Mouse (Mus musculus) mouse trophoblast stem cell (cell line): ENCODE results near the gene Map3k3.

Experiments
- in situ Hi-C, 2 experiments: fragments of 300-500 bp; cut with MseI, MboI; formaldehyde crosslinking; loops; 2 replicates in 1 of 2; 3 replicates in 1 of 2; pipeline ENCODE4 v1.15.1; 2025

Gene Map3k3

DNA sequence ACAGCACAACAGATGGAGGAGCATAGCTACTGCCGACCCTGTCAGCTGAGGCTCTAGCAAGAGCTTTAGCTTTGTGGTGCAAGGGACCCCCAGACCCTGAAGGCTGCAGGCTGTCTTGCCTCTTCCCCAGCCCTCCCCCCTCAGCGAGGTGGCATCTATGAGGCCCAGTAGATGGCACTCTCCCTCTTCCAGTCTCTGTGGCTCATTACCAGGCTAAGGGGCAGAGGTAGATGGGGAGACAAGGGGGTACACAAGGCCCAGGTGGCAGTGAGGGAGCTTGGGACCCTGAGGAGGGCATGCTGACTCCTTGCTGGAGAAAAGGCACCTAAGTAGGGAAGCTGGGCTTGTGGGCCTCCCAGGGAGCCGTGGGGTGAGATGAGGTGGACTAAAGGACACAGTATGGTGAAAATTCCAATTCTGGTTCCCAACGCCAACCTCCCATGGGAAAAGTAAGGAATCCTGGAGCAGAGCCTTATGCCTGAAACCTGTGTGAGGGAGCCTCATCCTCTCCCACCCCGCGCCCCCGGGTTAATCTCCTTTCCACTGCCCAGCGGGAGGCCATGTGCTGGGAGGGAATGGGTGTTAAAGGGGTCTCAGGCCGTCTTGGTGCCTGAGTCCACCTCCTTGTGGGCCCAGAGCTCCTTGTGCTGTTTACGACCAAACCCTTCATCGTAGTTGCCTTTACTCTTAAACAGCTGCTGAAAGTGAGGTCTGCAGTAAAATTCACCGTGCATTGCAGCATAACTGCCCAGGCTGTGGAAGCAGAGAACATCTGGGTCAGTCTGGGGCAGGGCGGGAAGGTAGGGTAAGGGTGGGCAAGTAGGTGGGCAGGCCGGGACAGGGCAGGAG, 73.9 kb downstream of the Map3k3 start:
- in situ Hi-C loops: no loop called here

DNA sequence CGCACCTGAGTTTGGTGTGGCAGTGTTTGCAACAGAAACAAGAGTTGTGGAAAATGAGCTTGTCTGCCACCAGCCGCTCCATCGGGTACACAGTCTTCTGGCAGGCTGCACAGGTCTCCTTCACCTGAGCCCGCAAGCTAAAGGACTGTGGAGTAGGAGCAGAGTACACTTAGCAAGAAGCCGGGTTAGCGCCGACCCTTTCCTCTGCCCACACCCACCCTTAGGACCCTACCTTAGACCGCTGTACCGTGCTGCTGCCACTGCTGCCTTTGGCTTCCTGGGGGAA, 74.5 kb downstream of the Map3k3 start:
- in situ Hi-C loops: no loop called here

DNA sequence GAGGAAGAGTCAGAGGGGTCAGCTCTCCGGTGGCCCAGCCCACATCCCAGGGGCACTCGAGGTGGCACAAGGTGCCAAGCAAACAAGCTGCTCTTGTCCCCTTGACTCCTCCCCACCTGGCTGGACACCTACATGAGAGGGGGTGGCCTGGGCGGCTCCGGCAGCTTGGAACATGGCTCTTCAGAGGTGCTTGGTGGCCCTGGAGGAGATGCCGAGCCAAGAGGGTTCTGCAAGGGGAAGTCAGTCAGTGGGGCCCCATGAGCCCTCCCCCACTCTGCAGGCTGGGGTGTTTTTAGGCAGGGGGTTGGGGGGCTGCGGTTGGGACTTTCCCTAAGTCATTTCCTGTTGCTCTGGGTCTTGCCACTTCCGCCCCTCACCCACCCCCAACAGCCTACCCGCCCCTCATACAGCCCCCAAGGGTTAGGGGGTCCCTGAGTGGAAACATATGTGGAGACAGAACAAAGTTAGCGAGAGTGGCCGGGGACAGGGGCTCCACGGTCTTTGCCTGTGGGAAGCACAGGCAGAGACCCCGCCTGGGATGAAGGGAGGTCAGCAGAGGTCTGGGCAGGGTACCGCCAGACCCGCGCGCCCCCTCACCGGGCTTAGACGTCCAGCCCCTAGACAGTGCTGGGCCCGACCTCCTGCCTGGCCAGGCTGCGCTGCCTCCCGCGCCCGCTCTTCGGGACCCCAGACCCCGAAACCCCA, 75.0 kb downstream of the Map3k3 start:
- in situ Hi-C loops: no loop called here

DNA sequence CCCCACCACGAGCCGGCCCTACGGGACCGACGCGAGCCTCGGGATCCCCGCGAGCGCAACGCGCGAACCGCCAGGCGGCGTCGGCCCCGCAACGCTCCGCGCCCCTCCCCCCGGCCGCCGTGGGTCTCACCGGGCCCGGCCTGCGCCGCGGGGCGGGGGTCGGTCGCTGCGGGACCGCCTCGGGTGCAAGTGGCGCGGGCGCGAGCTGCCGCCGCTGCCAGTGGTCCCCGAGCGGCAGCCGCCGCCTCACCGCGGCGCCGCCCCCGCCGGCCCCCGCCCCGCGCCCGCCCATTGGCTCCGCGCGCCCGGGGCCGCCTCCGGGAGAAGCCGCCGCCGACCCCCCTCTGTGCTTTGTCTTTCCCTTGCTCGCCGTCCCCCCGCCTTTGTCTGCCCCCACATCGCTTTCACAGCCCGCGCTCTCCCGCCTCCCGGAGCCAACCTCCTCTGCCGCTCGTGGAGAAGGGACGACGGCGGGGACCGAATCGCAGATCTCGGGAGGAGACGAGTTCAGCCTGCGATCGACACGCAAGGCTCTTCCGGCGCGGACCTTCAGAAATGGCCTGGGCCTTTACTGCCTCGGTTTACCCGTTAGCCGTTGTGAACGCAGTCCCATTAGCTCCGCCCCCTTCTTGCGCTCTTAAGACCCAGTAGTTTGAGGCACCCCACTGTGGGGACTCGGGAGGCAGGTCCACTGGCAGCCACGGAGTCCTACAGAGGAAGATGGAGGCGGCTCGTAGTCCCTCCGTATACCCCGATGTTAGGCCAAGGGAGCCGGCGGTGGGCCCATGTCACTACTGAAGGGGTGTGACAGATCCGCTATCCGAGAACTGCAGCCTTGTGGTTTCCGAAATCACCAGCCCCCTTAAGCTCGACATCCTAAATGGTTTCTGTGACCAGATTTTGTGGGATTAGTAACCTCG, 75.8 kb downstream of the Map3k3 start:
- in situ Hi-C loops: no loop called here

DNA sequence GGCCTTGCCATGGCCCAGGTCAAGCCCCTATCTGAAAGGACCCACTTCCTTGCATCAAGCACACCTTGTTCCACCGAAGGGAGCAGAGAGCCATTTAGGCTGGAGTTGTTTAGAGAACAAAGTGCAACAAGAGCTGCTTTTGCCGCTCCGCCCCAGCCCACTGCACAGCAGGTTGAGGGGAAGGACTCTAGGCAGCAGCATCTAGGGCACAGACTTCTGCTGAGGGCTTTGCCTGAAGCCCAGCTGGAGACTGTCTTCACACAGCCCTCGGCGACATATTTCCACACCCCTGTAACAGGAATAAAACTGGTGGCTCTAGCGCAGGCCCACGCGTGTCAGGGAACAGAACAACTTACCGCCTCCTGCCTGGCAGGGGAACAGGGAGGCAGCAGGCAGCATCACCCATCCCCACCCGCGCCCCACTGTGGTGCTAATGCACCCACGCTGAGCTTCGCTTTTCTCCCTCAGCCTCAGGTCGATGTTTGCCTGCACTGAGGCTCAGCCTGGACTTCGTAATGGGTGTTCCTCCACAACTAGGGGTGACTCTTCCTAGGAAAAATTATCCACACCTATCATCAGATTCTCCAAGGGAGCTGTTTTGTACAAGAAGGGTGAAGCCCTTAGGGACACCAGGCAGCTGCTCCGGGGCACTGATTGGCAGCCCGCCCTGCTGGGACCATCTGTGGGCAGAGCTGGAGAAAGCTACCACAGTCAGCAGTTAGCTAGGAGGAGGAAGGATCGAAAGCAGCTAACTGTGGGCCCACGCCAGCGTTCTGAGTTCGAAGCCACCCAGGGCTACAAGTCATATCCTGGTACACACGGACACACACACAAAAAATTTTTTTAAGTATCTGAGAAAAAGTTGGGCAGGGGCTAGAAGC, 76.7 kb downstream of the Map3k3 start, which contains the start of the genes Gm10840 and Limd2:
Gene Gm10840, plus strand, starts transcription at position 10 of the 881 bp plus-strand sequence.
Gene Limd2, minus strand, starts transcription at position 20 of the 881 bp plus-strand sequence.
- in situ Hi-C loops: no loop called here

DNA sequence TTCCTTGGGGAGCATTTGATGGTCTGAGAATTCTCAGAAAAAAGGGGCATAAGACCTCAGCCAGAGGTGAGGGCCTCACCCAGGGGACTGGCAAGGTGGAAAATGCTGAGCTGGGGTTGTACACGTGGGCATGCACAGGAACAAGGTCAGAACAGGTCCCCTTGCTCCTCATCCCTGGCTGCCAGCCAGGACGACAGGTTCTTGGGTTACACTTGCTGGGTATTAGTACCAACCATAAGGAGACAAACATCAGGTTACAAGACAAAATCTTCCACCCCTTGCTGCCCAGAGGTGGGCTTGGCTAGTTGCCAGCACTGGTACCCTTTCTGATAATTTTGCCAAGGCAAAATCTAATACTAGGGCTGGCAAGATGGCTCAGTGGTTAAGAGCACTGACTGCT, 77.8 kb downstream of the Map3k3 start:
- in situ Hi-C loops: no loop called here

DNA sequence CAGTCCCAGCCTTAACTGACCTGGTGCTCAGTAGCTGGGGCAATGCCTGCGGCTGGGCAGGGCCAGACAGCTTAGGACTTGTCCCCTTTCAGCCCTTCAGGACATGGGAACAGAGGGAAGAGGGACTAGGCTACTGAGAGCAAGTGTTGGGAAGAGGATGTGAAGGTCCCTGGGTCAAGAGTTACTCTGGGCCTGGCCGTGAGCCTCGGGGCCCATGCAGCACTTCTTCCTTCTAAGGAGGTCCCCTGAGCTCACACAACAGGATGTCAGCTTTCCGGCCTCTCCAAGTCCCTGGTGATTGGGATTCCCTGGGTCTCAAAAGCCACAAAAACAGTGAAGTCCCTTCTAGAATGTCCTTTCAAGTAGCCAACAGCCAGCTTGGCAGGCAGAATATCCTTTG, 79.1 kb downstream of the Map3k3 start:
- in situ Hi-C loops: no loop called here

DNA sequence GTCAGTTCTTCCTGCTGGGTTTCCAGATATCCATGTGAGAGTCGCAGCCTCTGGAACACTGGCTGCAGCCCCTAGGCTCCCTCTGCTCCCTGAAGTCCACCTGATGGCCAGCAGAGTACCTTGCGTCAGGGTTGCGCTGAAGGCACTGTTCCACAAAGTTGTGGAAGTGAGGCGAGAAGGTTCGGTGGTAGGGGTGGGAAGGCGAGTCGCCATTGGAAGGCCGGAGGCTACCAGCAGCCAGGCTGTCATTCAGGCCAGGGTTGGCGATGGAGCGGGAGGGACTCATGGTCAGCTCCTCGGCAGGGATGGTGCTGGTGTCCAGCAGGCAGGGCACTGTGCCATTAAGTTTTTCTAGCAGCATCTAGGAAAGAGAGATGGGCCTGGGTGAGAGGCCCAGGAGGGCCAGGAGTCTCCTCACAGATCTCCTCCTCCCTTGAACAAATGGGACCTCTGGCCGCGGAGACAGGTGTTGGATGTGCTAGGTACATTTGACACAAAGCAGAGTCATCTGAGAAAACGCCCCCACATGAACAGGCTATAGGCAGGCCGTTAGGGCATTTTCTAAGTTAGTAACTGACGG, 80.3 kb downstream of the Map3k3 start:
- in situ Hi-C loops: no loop called here

DNA sequence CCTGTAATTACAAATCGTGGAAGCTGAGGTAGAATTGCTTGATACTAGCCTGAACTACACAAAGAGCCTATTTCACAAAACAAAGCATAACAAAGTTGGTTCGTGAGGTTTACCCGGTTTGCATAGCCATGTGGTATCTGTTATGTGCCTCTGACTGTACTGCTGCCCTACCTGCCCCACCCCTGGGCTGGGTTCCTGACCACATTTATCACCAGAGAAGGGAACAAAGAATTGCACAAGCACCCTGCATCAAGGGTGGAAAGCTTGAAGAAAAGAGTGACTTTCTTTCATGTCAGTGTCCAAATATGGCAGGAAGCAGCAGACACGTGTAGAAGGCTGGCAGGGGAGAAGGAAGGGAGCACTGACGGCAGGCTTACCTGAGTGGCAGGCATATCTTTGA, 83.0 kb downstream of the Map3k3 start:
- in situ Hi-C loops: no loop called here

DNA sequence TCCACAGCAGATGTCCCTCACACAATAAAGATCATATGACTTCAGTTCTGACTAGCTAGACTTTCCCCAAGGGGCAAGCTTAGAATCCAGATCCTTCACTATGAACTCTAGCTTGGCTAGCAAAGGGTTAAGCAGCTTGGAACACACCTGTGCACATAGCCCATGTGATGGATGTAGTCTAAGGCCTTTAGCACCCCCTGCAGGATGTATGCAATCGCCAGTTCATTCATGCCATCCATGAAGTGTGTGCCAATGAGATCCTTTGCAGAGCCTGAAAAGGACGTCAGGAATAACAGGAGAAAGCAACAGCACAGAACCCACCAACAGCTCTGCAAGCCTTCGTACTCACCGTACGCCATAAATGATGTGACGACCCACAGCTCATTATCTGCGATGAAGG, 86.4 kb downstream of the Map3k3 start:
- in situ Hi-C loops: no loop called here

DNA sequence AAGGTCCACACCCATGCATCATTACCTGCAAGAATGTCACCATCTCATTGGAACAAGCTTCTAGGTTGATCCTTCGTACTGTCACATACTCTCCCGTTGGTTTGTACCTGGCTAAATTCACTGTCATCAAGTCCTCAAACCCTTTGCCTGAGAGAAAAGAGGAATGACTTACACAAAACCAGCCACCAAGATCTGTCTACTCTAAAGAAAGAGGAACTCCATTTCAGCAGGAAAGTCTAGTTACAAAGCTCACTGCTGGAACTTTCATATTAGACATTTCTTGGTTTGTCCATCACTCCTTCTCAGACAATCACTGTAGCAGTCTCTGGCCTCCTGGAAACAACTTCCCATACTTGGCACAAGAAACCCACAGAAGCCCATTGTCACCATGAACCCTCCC, 88.8 kb downstream of the Map3k3 start:
- in situ Hi-C loops: no loop called here

DNA sequence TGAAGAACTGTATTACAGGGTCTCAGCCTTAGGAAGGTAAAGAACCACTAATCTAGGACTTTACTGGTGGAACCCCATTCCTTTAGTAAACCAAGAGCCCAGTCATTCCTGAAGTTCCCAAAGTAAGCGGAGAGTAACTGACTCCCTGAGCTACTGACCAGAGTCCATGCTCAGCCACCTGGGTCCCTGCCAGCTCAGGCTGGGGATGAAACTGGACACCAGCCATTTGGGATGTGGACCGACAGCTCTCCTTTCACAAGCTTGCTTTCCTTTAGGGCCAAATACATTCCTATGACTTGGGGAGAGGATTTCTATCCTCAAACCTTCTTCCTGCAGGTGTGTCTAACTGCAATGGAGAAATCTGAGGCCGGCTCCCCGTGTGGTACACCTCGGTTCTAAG, 90.0 kb downstream of the Map3k3 start:
- in situ Hi-C loops: no loop called here

DNA sequence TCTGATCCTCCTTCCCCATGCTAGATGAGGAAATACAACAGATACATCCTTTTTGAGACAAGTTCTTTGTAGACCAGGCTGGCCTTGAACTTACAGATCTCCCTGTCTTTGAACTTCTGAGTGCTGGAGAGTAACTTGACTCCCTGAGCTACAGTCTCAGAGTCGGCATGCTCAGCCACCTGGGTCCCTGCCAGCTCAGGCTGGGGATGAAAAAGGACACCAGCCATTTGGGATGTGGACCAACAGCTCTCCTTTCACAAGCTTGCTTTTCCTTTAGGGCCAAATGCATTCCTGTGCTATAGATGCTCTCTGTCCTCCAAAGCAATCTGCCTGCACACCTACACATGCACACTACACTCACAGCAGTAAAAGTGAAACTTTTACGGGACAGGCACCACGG, 90.7 kb downstream of the Map3k3 start:
- in situ Hi-C loops: no loop called here

DNA sequence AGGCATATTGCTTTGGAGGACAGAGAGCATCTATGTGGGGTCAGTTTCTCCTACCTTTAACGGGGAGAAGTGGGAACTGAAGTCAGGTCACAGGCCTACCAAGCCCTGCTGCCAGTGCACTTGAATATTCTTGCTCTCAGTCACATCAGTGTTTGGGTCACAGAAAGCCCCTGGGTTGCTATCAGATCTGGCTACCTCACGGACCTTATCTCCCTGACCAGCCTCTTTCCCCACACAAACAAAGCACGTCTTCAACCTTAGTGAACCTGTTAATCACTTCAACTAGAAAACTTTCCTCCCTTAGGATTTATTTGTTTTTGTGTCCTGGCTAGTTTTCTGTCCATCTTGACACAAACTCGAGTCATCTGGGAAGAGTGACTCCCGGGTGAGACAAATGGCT, 92.0 kb downstream of the Map3k3 start:
- in situ Hi-C loops: no loop called here

DNA sequence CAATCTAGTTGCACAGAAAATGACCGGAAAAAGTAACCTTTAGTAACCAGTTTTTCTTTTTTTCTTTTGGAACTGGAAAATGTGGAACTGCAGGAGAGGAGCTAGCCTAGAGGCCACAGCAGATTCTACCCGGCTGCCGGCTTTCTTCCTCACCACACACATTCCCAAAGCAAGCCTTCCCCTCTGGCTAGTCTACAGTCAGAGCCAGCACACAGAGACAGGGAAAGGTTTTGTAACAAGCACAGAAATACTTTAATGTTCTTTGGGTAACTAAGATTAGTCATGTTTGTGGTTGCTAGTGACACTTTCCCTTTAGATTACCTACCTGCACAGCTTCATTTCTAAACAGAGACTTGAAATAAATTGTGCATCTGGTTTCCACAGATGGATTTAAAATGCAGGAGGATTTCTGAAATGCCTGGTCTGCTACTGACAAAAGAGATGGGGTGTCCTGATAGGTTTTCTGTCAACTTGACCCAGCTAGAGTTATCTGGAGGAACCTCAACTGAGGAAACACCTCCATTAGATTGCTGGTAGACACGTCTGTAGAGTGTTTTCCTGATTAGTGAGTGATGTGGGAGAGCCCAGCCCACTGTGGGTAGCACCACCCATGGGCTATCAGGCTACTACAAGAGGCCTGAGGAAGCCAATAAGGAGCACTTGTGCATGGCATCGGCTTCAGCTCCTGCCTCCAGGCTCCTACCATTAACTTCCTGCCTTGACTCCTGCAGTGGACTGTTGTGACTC, 93.8 kb downstream of the Map3k3 start:
- in situ Hi-C loops: no loop called here

DNA sequence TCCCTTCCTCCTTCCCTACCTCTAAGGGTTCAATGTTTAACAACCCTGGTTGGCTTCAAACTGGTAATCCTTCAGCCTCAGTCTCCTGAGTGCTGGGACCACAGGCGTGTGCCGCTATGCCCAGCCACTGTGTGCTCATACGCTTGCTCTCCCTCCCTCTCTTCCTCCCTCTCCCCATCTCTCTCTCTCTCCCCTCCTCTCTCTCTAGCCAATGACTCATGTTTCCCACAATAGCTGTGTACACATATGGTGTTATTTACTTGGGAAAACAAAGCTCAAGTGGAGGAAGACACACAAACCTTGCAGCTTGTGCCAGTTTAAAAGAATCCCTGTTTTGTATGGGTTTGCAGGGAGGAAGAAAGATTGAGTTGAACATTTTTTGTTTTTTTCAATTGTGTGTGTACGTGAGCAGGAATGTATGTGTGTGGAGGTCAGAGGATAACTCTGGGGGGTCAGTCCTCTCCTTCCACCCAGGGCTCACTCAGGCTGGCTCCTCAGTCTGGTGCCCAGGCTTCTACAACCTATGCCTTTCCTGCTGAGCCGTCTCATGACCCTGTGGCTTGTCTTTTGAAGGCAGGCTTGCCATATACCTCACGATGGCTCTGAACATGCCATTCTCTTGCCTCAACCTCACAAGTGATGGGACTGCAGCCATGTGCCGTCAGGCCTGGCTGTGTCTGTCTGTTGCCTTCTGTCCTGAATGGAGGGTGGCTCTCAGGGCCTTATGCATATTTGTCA, 95.5 kb downstream of the Map3k3 start:
- in situ Hi-C loops: no loop called here

DNA sequence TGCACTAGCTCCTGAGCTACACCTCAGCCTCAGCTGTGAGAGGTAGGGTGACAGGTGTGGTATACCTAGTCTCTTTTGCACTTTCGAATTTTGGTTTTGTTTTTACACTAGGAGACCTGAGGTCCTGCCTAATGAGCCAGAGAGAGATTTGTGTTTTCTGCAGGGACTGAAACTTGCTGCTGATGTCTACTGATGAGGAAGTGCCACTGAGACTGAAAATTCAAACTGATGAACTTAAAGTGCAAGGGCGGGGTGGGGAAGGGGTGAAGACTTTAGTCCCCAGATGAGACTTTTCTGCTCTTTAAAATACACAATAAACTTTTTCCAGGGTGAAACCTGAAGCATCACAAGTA, 96.0 kb downstream of the Map3k3 start:
- in situ Hi-C loops: no loop called here

DNA sequence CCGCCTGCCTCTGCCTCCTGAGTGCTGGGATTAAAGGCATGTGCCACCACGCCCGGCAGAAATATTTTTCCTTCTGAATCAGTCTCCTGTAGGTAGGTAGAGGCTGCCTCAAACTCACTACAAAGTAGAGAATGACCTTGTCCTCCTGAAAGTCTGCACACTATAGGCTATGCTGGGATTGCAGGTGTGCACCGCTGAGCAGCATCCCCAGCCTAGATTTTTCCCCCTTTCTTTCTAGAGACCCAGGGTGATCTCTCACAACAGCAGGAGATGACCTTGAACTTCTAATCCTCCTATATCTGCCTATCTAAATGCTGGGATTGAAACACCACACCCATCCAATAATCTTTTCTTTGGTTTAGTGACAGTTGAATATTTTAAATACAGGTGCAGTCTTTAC, 102.9 kb downstream of the Map3k3 start:
- in situ Hi-C loops: no loop called here

DNA sequence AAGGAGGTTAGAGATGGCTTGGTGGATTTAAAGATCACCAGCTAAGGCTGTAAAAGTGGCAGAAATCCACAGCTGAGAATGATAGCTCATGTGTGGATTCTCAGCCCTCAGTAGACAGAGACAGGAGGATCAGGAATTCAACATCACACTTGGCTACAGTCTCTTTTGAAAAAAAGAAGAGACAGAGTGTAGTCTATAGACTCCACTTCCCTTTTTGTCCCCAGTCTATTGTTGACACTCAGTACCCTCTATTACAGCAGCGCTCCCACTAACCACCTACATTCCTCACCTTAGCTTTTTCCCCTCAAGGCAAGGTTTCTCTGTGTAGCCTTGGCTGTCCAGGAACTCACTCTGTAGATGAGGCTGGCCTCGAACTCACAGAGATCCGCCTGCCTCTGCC, 107.3 kb downstream of the Map3k3 start:
- in situ Hi-C loops: no loop called here

DNA sequence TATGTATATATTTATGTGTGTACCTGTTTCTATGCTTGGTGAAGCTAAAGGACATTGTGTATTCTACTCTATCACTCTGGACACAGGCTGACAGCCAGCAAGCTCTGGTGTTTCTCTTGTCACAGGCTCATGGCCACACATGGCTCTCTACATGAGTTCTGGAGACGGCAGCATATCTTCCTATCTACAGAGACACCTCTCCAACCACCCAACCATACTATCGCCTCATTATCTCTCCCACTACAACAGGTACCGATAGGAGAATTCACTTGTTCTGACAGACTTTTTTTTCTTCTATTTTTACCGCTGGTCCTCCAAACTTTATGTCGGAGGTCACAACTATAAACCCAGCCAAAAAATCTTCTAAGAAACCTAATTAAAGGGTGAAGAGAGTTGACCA, 107.8 kb downstream of the Map3k3 start:
- in situ Hi-C loops: no loop called here
